Mouse (Mus musculus): ENCODE data around the gene Adamts13. TPM values are rescaled to one million over a fixed set of nuclear protein-coding genes. Genes with fewer than 3 reads are reported as not detected.

Gene Adamts13
- polyA plus RNA-seq, 1 experiment from 2014 or later: 0.20 TPM

GRCm38 (mm10) chr2:27044166-27044565 is 71.0 kb downstream of the Adamts13 start:
- Histone ChIP-seq H3K4me2 (replicated peaks; ENCODE audit: low read depth) (no peak overlapping the region), H3K9ac (ENCODE audit: low read depth, low read length) (no peak overlapping the region), H3K27ac (ENCODE audit: low read depth, low read length) (no peak overlapping the region), H3K4me1 (replicated peaks; ENCODE audit: control insufficient read depth, insufficient read depth, low read length) (no peaks in the 10 kb centered on the region), H3K4me3 (ENCODE audit: low read depth, low read length) (no peak overlapping the region), H3K9me3 (ENCODE audit: control insufficient read depth) (no peaks in the 10 kb centered on the region), H3K27me3 (replicated peaks; ENCODE audit: control insufficient read depth, insufficient read depth, low read length) (no peaks in the 10 kb centered on the region), H3K36me3 (ENCODE audit: control insufficient read depth, insufficient read depth) (no peaks in the 10 kb centered on the region)
- no peak for TF ChIP-seq CTCF (IDR thresholded peaks at IDR 0.05; ENCODE audit: low read depth)
- no peak for ATAC-seq
- WGBS: 84% methylated on average over 4 of the region's 4 CpGs

- no peak for ATAC-seq
- Histone ChIP-seq H3K27me3 (replicated peaks; ENCODE audit: control insufficient read depth, insufficient read depth, low read length) (no peaks in the 10 kb centered on the region), H3K4me2 (replicated peaks; ENCODE audit: low read depth) (no peak overlapping the region), H3K9me3 (ENCODE audit: control insufficient read depth) (no peaks in the 10 kb centered on the region), H3K27ac (ENCODE audit: low read depth, low read length) (no peak overlapping the region), H3K4me3 (ENCODE audit: low read depth, low read length) (no peak overlapping the region), H3K36me3 (ENCODE audit: control insufficient read depth, insufficient read depth) (no peaks in the 10 kb centered on the region), H3K4me1 (replicated peaks; ENCODE audit: control insufficient read depth, insufficient read depth, low read length) (no peaks in the 10 kb centered on the region), H3K9ac (ENCODE audit: low read depth, low read length) (no peak overlapping the region)
- WGBS: 83% methylated on average over 3 of the region's 3 CpGs
- no peak for TF ChIP-seq CTCF (IDR thresholded peaks at IDR 0.05; ENCODE audit: low read depth)
These were observed 71.4 kb downstream of the Adamts13 start for GRCm38 (mm10) chr2:27044641-27045040.

GRCm38 (mm10) chr2:27045979-27046770 is 73.0 kb downstream of the Adamts13 start:
- TF ChIP-seq CTCF (IDR thresholded peaks at IDR 0.05; ENCODE audit: low read depth): no peak
- no peak overlapping the region for H3K27ac ChIP-seq (ENCODE audit: low read depth, low read length)
- no peaks in the 10 kb centered on the region for H3K9me3 ChIP-seq (ENCODE audit: control insufficient read depth)
- no peaks in the 10 kb centered on the region for H3K27me3 ChIP-seq (replicated peaks; ENCODE audit: control insufficient read depth, insufficient read depth, low read length)
- H3K4me1 ChIP-seq (replicated peaks; ENCODE audit: control insufficient read depth, insufficient read depth, low read length): no peaks in the 10 kb centered on the region
- ATAC-seq: no peak
- WGBS: 53% methylated on average over 8 of the region's 8 CpGs
- no peak overlapping the region for H3K4me3 ChIP-seq (ENCODE audit: low read depth, low read length)
- H3K9ac ChIP-seq (ENCODE audit: low read depth, low read length): no peak overlapping the region
- no peaks in the 10 kb centered on the region for H3K36me3 ChIP-seq (ENCODE audit: control insufficient read depth, insufficient read depth)
- H3K4me2 ChIP-seq (replicated peaks; ENCODE audit: low read depth): no peak overlapping the region

GRCm38 (mm10) chr2:27049408-27049807 is 76.2 kb downstream of the Adamts13 start:
- H3K9me3 ChIP-seq (ENCODE audit: control insufficient read depth): no peaks in the 10 kb centered on the region
- H3K36me3 ChIP-seq (ENCODE audit: control insufficient read depth, insufficient read depth): no peaks in the 10 kb centered on the region
- no peak overlapping the region for H3K4me2 ChIP-seq (replicated peaks; ENCODE audit: low read depth)
- no peak for TF ChIP-seq CTCF (IDR thresholded peaks at IDR 0.05; ENCODE audit: low read depth)
- no peak for ATAC-seq
- H3K27ac ChIP-seq (ENCODE audit: low read depth, low read length): no peak overlapping the region
- WGBS: 33% methylated on average over 6 of the region's 6 CpGs
- H3K27me3 ChIP-seq (replicated peaks; ENCODE audit: control insufficient read depth, insufficient read depth, low read length): no peaks in the 10 kb centered on the region
- H3K9ac ChIP-seq (ENCODE audit: low read depth, low read length): no peak overlapping the region
- H3K4me1 ChIP-seq (replicated peaks; ENCODE audit: control insufficient read depth, insufficient read depth, low read length): no peaks in the 10 kb centered on the region
- no peak overlapping the region for H3K4me3 ChIP-seq (ENCODE audit: low read depth, low read length)

GRCm38 (mm10) chr2:27058251-27058650 is 85.0 kb downstream of the Adamts13 start:
- H3K27ac ChIP-seq (ENCODE audit: low read depth, low read length): no peak overlapping the region
- H3K9ac ChIP-seq (ENCODE audit: low read depth, low read length): no peak overlapping the region
- H3K4me2 ChIP-seq (replicated peaks; ENCODE audit: low read depth): no peak overlapping the region; the same call in 1 of the 2 replicates
- ATAC-seq: no peak
- TF ChIP-seq CTCF (IDR thresholded peaks at IDR 0.05; ENCODE audit: low read depth): no peak
- H3K4me1 ChIP-seq (replicated peaks; ENCODE audit: control insufficient read depth, insufficient read depth, low read length): no peaks in the 10 kb centered on the region; the same call in 1 of the 2 replicates
- H3K36me3 ChIP-seq (ENCODE audit: control insufficient read depth, insufficient read depth): no peaks in the 10 kb centered on the region
- H3K4me3 ChIP-seq (ENCODE audit: low read depth, low read length): no peak overlapping the region
- WGBS: 30% methylated on average over 4 of the region's 4 CpGs
- H3K9me3 ChIP-seq (ENCODE audit: control insufficient read depth): no peaks in the 10 kb centered on the region
- H3K27me3 ChIP-seq (replicated peaks; ENCODE audit: control insufficient read depth, insufficient read depth, low read length): no peaks in the 10 kb centered on the region

GRCm38 (mm10) chr2:27058751-27059150 is 85.5 kb downstream of the Adamts13 start:
- H3K4me2 ChIP-seq (replicated peaks; ENCODE audit: low read depth): no peak overlapping the region; the same call in 1 of the 2 replicates
- no peak overlapping the region for H3K27ac ChIP-seq (ENCODE audit: low read depth, low read length)
- H3K4me3 ChIP-seq (ENCODE audit: low read depth, low read length): no peak overlapping the region
- no peaks in the 10 kb centered on the region for H3K27me3 ChIP-seq (replicated peaks; ENCODE audit: control insufficient read depth, insufficient read depth, low read length)
- H3K9me3 ChIP-seq (ENCODE audit: control insufficient read depth): no peaks in the 10 kb centered on the region
- TF ChIP-seq CTCF (IDR thresholded peaks at IDR 0.05; ENCODE audit: low read depth): no peak
- H3K4me1 ChIP-seq (replicated peaks; ENCODE audit: control insufficient read depth, insufficient read depth, low read length): no peaks in the 10 kb centered on the region; the same call in 1 of the 2 replicates
- no peak overlapping the region for H3K9ac ChIP-seq (ENCODE audit: low read depth, low read length)
- WGBS: 17% methylated on average over 12 of the region's 12 CpGs
- ATAC-seq: no peak
- no peaks in the 10 kb centered on the region for H3K36me3 ChIP-seq (ENCODE audit: control insufficient read depth, insufficient read depth)

All from intestine, postnatal 0 days (tissue).